Mouse (Mus musculus) CH12.LX (cell line): ENCODE results near the gene Syngap1.
A peak's percentile ranks its signal among the peaks of the same experiment; 100 is the strongest.

Source experiments
- CTCF ChIP-seq, 2 experiments: IDR thresholded peaks in 1 of 2; conservative IDR thresholded peaks in 1 of 2; 2 replicates each; pipeline ENCODE4 v1.5.1; 2011 to 2012; ENCODE audit warnings: low read depth in 2 of 2, low read length in 2 of 2, improper control_type of control experiment in 1 of 2, inconsistent platforms in 1 of 2, mild to moderate bottlenecking in 1 of 2, moderate library complexity in 1 of 2
- SIN3A ChIP-seq: IDR thresholded peaks from 2 replicates; pipeline ENCODE4 v1.6.1; 2012; ENCODE audit warnings: low read length, improper control_type of control experiment, inconsistent platforms

DNA sequence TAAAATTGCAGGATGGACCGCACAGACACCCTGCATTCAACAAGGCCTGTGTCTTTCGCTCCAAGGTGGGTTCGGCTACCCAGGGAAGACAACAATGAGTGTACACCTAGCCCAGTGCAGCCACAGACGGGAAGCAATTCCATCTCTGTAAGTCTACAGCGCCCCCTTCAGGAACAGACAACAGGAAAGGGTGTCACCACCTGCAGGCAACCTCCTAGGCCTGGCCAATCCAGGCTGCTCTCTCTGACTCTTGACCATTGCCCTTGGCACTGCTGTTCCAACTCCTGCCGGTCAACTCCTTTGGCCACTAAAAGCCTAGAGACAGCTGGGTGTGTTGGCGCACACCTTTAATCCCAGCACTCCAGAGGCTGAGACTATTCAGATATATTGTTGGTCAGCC, 60.1 kb downstream of the Syngap1 start:
- peak in 1 of 2 experiments; percentile 38; a peak in 2 of 4 replicates for TF ChIP-seq CTCF (conservative IDR thresholded peaks at IDR 0.05 in 1 of 2, IDR thresholded peaks at IDR 0.05 in 1 of 2; ENCODE audit: low read depth in 2 of 2, low read length in 2 of 2)
- no peak for TF ChIP-seq SIN3A
